Mouse (Mus musculus) heart, embryonic 15.5 days (tissue): ENCODE measurements at regions not wholly inside any gene's neighbourhood (a gene's known extent, or its start where the extent isn't known, plus 50 kb on each side); places are given as distances from the start of the nearest gene placed in this dataset.
A peak's percentile ranks its signal among the peaks of the same experiment; 100 is the strongest.

Experiments used
- ATAC-seq: fragments of 200-750 bp; cut with Nextera tagmentation; replicated peaks from 2 replicates; pipeline ENCODE4 v1.8.0; 2017; ENCODE audit warnings: low read depth, moderate TSS enrichment; ENCODE audit not compliant: insufficient number of reproducible peaks, insufficient read depth, low FRiP score
- H3K27ac ChIP-seq: fragments of 300-500 bp; sonication (generic); 2 replicates; pipeline ENCODE4 v1.5.1; 2015; ENCODE audit warnings: mild to moderate bottlenecking, inconsistent platforms
- H3K27me3 ChIP-seq: fragments of 300-500 bp; sonication (generic); 2 replicates; pipeline ENCODE4 v1.6.1; 2015; ENCODE audit warnings: inconsistent platforms
- H3K36me3 ChIP-seq: fragments of 300-500 bp; sonication (generic); 2 replicates; pipeline ENCODE4 v1.6.1; 2015; ENCODE audit warnings: mild to moderate bottlenecking, inconsistent platforms
- H3K4me1 ChIP-seq: fragments of 300-500 bp; sonication (generic); replicated peaks from 2 replicates; pipeline ENCODE4 v1.6.1; 2015; ENCODE audit warnings: inconsistent platforms
- H3K4me2 ChIP-seq: fragments of 300-500 bp; sonication (generic); 2 replicates; pipeline ENCODE4 v1.6.1; 2015; ENCODE audit warnings: inconsistent platforms, mild to moderate bottlenecking, moderate library complexity
- H3K4me3 ChIP-seq: fragments of 300-500 bp; sonication (generic); 2 replicates; pipeline ENCODE4 v1.5.1; 2015; ENCODE audit warnings: mild to moderate bottlenecking, inconsistent platforms
- H3K9ac ChIP-seq: fragments of 300-500 bp; sonication (generic); 2 replicates; pipeline ENCODE4 v1.6.1; 2015; ENCODE audit warnings: mild to moderate bottlenecking, inconsistent platforms
- H3K9me3 ChIP-seq: fragments of 300-500 bp; sonication (generic); replicated peaks from 2 replicates; pipeline ENCODE4 v1.6.1; 2016; ENCODE audit warnings: inconsistent platforms
- WGBS: fragments of 180-500 bp; shearing (Covaris S2); methylation state at CpG from one replicate; pipeline ENCODE4 v1.1.7; 2015; ENCODE audit warnings: mixed read lengths; 5-methylcytosine and 5-hydroxymethylcytosine counted together

GRCm38 (mm10) chr2:137969156-137969555 lies 287.2 kb upstream of the Btbd3 start:
- Histone ChIP-seq H3K36me3 (no peaks in the 10 kb centered on the region), H3K27ac (no peak overlapping the region), H3K4me2 (no peak overlapping the region), H3K9ac (no peak overlapping the region), H3K9me3 (no peaks in the 10 kb centered on the region), H3K27me3 (no peaks in the 10 kb centered on the region), H3K4me3 (no peak overlapping the region), H3K4me1 (no peaks in the 10 kb centered on the region)
- no peak for ATAC-seq
- WGBS: 70% methylated on average over 4 of the region's 4 CpGs

- no peak for ATAC-seq
- H3K4me3 ChIP-seq: no peak overlapping the region
- WGBS: 61% methylated on average over 10 of the region's 10 CpGs
- no peaks in the 10 kb centered on the region for H3K36me3 ChIP-seq
- H3K9ac ChIP-seq: no peak overlapping the region
- no peaks in the 10 kb centered on the region for H3K27me3 ChIP-seq
- H3K4me1 ChIP-seq: no peaks in the 10 kb centered on the region
- H3K27ac ChIP-seq: no peak overlapping the region
- no peaks in the 10 kb centered on the region for H3K9me3 ChIP-seq
- no peak overlapping the region for H3K4me2 ChIP-seq
These were observed 289.8 kb upstream of the Btbd3 start for GRCm38 (mm10) chr2:137966460-137967076.

GRCm38 (mm10) chr2:137954830-137955229 lies 301.5 kb upstream of the Btbd3 start:
- Histone ChIP-seq H3K9me3 (no peaks in the 10 kb centered on the region), H3K9ac (no peak overlapping the region), H3K4me3 (no peak overlapping the region), H3K4me2 (no peak overlapping the region), H3K36me3 (no peaks in the 10 kb centered on the region), H3K27me3 (no peaks in the 10 kb centered on the region), H3K27ac (no peak overlapping the region), H3K4me1 (no peaks in the 10 kb centered on the region)
- ATAC-seq: no peak
- 79% methylated on average over 2 of the region's 2 CpGs for WGBS

GRCm38 (mm10) chr2:137953144-137953543 lies 303.2 kb upstream of the Btbd3 start:
- no peak for ATAC-seq
- Histone ChIP-seq H3K27me3 (no peaks in the 10 kb centered on the region), H3K4me1 (no peaks in the 10 kb centered on the region), H3K9me3 (no peaks in the 10 kb centered on the region), H3K27ac (no peak overlapping the region), H3K4me3 (no peak overlapping the region), H3K9ac (no peak overlapping the region), H3K4me2 (no peak overlapping the region), H3K36me3 (no peaks in the 10 kb centered on the region)
- WGBS: 73% methylated on average over 2 of the region's 2 CpGs

- ATAC-seq: no peak
- Histone ChIP-seq H3K4me3 (no peak overlapping the region), H3K4me1 (no peaks in the 10 kb centered on the region), H3K9me3 (no peaks in the 10 kb centered on the region), H3K36me3 (no peaks in the 10 kb centered on the region), H3K9ac (no peak overlapping the region), H3K27me3 (no peaks in the 10 kb centered on the region), H3K4me2 (no peak overlapping the region), H3K27ac (no peak overlapping the region)
- WGBS: 76% methylated on average over 3 of the region's 3 CpGs
These were observed 304.4 kb upstream of the Btbd3 start for GRCm38 (mm10) chr2:137951942-137952341.

GRCm38 (mm10) chr2:137950931-137951330 lies 305.4 kb upstream of the Btbd3 start:
- no peak overlapping the region for H3K9ac ChIP-seq
- no peak overlapping the region for H3K4me3 ChIP-seq
- H3K27ac ChIP-seq: no peak overlapping the region
- no peaks in the 10 kb centered on the region for H3K27me3 ChIP-seq
- H3K9me3 ChIP-seq: no peaks in the 10 kb centered on the region
- H3K4me1 ChIP-seq: no peaks in the 10 kb centered on the region
- no peak for ATAC-seq
- no peak overlapping the region for H3K4me2 ChIP-seq
- no peaks in the 10 kb centered on the region for H3K36me3 ChIP-seq

GRCm38 (mm10) chr2:137942753-137943152 lies 313.6 kb upstream of the Btbd3 start:
- WGBS: 4% methylated on average over 7 of the region's 7 CpGs

GRCm38 (mm10) chr2:137939591-137939990 lies 316.8 kb upstream of the Btbd3 start:
- H3K27me3 ChIP-seq: no peaks in the 10 kb centered on the region
- no peak overlapping the region for H3K4me3 ChIP-seq
- H3K36me3 ChIP-seq: no peaks in the 10 kb centered on the region
- H3K27ac ChIP-seq: peak overlapping the region; percentile 40; the same call in 1 of the 2 replicates
- H3K9ac ChIP-seq: no peak overlapping the region
- 78% methylated on average over 3 of the region's 3 CpGs for WGBS
- H3K4me2 ChIP-seq: no peak overlapping the region
- H3K9me3 ChIP-seq: no peaks in the 10 kb centered on the region
- H3K4me1 ChIP-seq: peaks cover 6% of the 10 kb centered on the region; the same call in 1 of the 2 replicates
- ATAC-seq: no peak

More at GRCm38 (mm10) chr2:137942753-137943152, 313.6 kb upstream of the Btbd3 start:
- no peak overlapping the region for H3K4me2 ChIP-seq
- no peak for ATAC-seq
- H3K4me3 ChIP-seq: no peak overlapping the region
- H3K27me3 ChIP-seq: no peaks in the 10 kb centered on the region
- no peak overlapping the region for H3K27ac ChIP-seq
- H3K36me3 ChIP-seq: no peaks in the 10 kb centered on the region
- peaks cover 4% of the 10 kb centered on the region; the same call in 1 of the 2 replicates for H3K4me1 ChIP-seq
- no peaks in the 10 kb centered on the region for H3K9me3 ChIP-seq
- no peak overlapping the region for H3K9ac ChIP-seq

- Histone ChIP-seq H3K9me3 (no peaks in the 10 kb centered on the region), H3K36me3 (no peaks in the 10 kb centered on the region), H3K4me3 (no peak overlapping the region), H3K4me2 (no peak overlapping the region), H3K27ac (peak overlapping the region; percentile 40; the same call in 1 of the 2 replicates), H3K9ac (no peak overlapping the region), H3K27me3 (no peaks in the 10 kb centered on the region), H3K4me1 (peaks cover 6% of the 10 kb centered on the region; the same call in 1 of the 2 replicates)
- peak; percentile 60 for ATAC-seq
- 22% methylated on average over 7 of the region's 7 CpGs for WGBS
These were observed 317.4 kb upstream of the Btbd3 start for GRCm38 (mm10) chr2:137938831-137939480.

- H3K9ac ChIP-seq: no peak overlapping the region
- H3K4me3 ChIP-seq: no peak overlapping the region
- H3K9me3 ChIP-seq: no peaks in the 10 kb centered on the region
- no peaks in the 10 kb centered on the region for H3K36me3 ChIP-seq
- H3K4me1 ChIP-seq: peaks cover 6% of the 10 kb centered on the region; the same call in 1 of the 2 replicates
- ATAC-seq: no peak
- no peak overlapping the region for H3K27ac ChIP-seq
- H3K27me3 ChIP-seq: no peaks in the 10 kb centered on the region
- WGBS: 57% methylated on average over 2 of the region's 2 CpGs
- no peak overlapping the region for H3K4me2 ChIP-seq
These were observed 319.8 kb upstream of the Btbd3 start for GRCm38 (mm10) chr2:137936613-137937012.

- no peaks in the 10 kb centered on the region for H3K27me3 ChIP-seq
- H3K4me3 ChIP-seq: no peak overlapping the region
- no peak overlapping the region for H3K4me2 ChIP-seq
- no peak overlapping the region for H3K27ac ChIP-seq
- no peak overlapping the region for H3K9ac ChIP-seq
- H3K9me3 ChIP-seq: no peaks in the 10 kb centered on the region
- no peaks in the 10 kb centered on the region for H3K36me3 ChIP-seq
- ATAC-seq: no peak
- H3K4me1 ChIP-seq: 0 out of 2 replicates have a peak, but pooled peaks cover 2% of the 10 kb centered on the region
- 89% methylated on average over 2 of the region's 2 CpGs for WGBS
These were observed 323.4 kb upstream of the Btbd3 start for GRCm38 (mm10) chr2:137932931-137933330.

- no peaks in the 10 kb centered on the region for H3K27me3 ChIP-seq
- no peaks in the 10 kb centered on the region for H3K9me3 ChIP-seq
- 0 out of 2 replicates have a peak, but pooled peaks cover 2% of the 10 kb centered on the region for H3K4me1 ChIP-seq
- H3K4me2 ChIP-seq: no peak overlapping the region
- H3K4me3 ChIP-seq: no peak overlapping the region
- H3K36me3 ChIP-seq: no peaks in the 10 kb centered on the region
- ATAC-seq: no peak
- no peak overlapping the region for H3K9ac ChIP-seq
- 85% methylated on average over 4 of the region's 4 CpGs for WGBS
- no peak overlapping the region for H3K27ac ChIP-seq
These were observed 323.9 kb upstream of the Btbd3 start for GRCm38 (mm10) chr2:137932488-137932887.
